Mouse (Mus musculus) thymus, adult 2 months (tissue): ENCODE data around the gene Mmp21.

Experiments used
- CTCF ChIP-seq: fragments of 200-500 bp; IDR thresholded peaks from 2 replicates; pipeline ENCODE4 v1.5.1; 2012; ENCODE audit warnings: mild to moderate bottlenecking, control low read depth, low read length, moderate library complexity, borderline replicate concordance; ENCODE audit not compliant: control insufficient read depth, poor library complexity, insufficient read depth; ENCODE audit errors: extremely low read depth
- POLR2A ChIP-seq: fragments of 200-500 bp; IDR thresholded peaks from 2 replicates; pipeline ENCODE4 v1.6.1; 2012; ENCODE audit warnings: mild to moderate bottlenecking, low read length, control low read depth, moderate library complexity; ENCODE audit not compliant: control insufficient read depth, poor library complexity, insufficient read depth; ENCODE audit errors: extremely low read depth

- no peak for TF ChIP-seq POLR2A
- TF ChIP-seq CTCF, result no peak
Observed at GRCm38 (mm10) chr7:133703906-133704305, 24.0 kb upstream of the Mmp21 start.
